Mouse (Mus musculus) cortical plate, adult 2 months (tissue): ENCODE measurements around the gene Gm27029. TPM values are rescaled to one million over a fixed set of nuclear protein-coding genes. Genes with fewer than 3 reads are reported as not detected.
A peak's percentile ranks its signal among the peaks of the same experiment; 100 is the strongest.
"Not testable (repeated sequence)": the region's sequence is repeated elsewhere in the genome, so short reads cannot be mapped to it uniquely, and the experiment has no call there.

ENCODE experiments used
- H3K27ac ChIP-seq: fragments of 200-500 bp; 2 replicates; pipeline ENCODE4 v1.5.1; 2012; ENCODE audit warnings: low read length, control low read depth, inconsistent platforms; ENCODE audit not compliant: insufficient read depth
- H3K4me1 ChIP-seq: fragments of 200-500 bp; 2 replicates; pipeline ENCODE4 v1.6.1; 2011; ENCODE audit warnings: low read length; ENCODE audit not compliant: control insufficient read depth, insufficient read depth
- H3K4me3 ChIP-seq: fragments of 200-500 bp; 2 replicates; pipeline ENCODE4 v1.5.1; 2011; ENCODE audit warnings: mild to moderate bottlenecking, low read length, control low read depth; ENCODE audit not compliant: insufficient read depth
- CTCF ChIP-seq: fragments of 200-500 bp; IDR thresholded peaks from 2 replicates; pipeline ENCODE4 v1.5.1; 2011; ENCODE audit warnings: mild to moderate bottlenecking, control low read depth, low read length; ENCODE audit not compliant: insufficient read depth; ENCODE audit errors: extremely low read depth
- POLR2A ChIP-seq: fragments of 200-500 bp; IDR thresholded peaks from 2 replicates; pipeline ENCODE4 v1.6.1; 2011; ENCODE audit warnings: mild to moderate bottlenecking, low read length, control low read depth; ENCODE audit not compliant: insufficient read depth; ENCODE audit errors: extremely low read depth
- polyA plus RNA-seq: library from polyadenylated mRNA; depleted of rRNA; stranded (reverse); fragments of >200 nt; gene quantifications from 2 replicates; pipeline ENCODE4 v1.2.3, GENCODE M21; 2012

Gm27029 gene
- polyA plus RNA-seq, 1 experiment, result 4.4 TPM

DNA sequence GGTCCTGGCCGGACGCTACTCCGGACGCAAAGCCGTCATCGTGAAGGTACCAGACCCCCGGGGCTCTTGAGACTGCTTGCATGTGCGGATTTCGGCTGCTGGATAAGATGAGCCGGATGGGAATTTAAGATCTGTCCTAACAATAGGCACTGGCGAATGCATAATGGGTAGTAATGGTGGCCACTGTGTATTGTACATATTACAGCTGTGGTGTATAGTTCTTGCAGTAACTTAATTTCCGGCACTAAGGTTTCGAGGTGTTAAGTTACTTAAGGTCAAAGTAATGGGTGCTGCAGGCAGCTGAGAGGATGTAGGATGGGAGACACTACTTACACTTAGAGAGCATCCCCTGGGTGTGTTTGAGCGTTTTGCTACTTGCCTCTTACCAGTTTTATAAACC, 18.2 kb upstream of the Gm27029 start:
- TF ChIP-seq POLR2A (no peak), CTCF (no peak)
- H3K4me1 ChIP-seq, result peaks cover 3% of the 10 kb centered on the region; the same call in 1 of the 2 replicates
- H3K27ac ChIP-seq, result no peak overlapping the region
- peak overlapping the region; percentile 52 for H3K4me3 ChIP-seq

DNA sequence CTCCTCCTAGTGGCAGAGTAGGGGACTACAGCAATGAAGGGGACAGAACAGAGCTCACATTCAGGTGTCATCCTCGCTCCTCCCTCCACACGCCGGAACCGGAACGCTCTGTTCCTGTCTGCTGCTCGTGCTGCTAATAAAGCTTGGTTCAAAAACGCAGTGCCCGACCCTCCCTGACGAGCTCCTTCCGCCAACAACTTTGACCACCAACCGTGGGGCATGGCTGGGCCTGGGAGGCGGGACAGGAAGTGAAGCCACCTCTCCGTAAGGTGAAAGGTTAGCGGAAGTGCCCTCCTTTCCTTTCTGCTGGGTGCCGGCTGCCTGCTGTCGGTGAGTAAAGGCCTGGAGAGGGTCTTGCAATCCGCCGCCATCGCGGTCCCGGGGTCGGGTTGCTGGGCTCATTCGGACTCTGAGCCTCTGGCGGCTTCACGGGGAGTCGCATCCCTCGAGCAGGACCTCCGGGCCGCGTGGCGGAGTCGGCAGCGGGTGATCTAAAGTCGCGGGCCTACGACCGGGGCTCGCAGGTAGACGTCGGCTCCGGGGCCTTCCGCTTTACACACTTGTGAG, 17.6 kb upstream of the Gm27029 start, which contains the start of gene Rpl27:
Rpl27 (plus strand) TSS at position 172 of the 567 bp plus-strand sequence.
- peaks cover 3% of the 10 kb centered on the region; the same call in 1 of the 2 replicates for H3K4me1 ChIP-seq
- peak within 1 kb of the TSS; percentile 52 for H3K4me3 ChIP-seq
- no peak within 1 kb of the TSS for H3K27ac ChIP-seq
- TF ChIP-seq POLR2A (peak; percentile 81), CTCF (peak; percentile 77)

DNA sequence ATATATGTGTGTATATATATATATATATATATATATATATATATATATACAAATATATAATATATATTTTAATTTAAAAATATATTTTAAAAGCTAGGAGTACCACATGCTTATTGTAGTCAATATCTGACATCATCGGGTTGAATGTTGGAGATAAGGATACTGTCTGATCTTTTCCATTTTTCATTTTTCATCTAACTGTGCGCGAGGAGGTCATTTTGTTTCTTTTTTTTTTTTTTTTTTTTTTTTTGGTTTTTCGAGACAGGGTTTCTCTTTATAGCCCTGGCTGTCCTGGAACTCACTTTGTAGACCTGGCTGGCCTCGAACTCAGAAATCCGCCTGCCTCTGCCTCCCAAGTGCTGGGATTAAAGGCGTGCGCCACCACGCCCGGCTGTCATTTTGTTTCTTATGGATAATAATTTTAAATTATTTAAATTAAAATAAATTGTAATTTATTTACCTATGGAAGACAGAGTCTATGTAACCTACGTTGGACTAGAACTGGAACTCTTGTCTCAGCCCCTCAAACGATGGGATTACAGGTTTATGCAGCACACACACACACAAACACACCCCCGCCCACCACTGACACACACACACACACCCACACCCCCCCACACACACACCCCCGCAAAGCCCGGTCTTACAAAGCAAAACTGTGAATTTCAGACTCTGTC, 17.0 kb upstream of the Gm27029 start:
- H3K27ac ChIP-seq, H3K4me1 ChIP-seq, H3K4me3 ChIP-seq: not testable (repeated sequence)

DNA sequence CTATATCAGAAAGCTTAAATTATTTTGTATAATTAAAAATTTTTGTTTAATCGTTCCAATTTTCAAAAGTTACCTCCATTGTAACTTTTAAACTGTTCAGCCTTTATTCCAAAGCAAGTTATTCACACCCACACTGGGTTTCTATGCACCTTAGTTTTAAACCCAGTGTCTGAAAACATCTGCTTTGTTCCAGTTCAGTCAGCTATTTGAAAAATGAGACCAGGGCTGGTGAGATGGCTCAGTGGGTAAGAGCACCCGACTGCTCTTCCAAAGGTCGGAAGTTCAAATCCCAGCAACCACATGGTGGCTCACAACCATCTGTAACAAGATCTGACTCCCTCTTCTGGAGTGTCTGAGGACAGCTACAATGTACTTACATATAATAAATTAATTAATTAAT, 13.4 kb upstream of the Gm27029 start:
- H3K4me1 ChIP-seq, H3K4me3 ChIP-seq, H3K27ac ChIP-seq: not testable (repeated sequence)

DNA sequence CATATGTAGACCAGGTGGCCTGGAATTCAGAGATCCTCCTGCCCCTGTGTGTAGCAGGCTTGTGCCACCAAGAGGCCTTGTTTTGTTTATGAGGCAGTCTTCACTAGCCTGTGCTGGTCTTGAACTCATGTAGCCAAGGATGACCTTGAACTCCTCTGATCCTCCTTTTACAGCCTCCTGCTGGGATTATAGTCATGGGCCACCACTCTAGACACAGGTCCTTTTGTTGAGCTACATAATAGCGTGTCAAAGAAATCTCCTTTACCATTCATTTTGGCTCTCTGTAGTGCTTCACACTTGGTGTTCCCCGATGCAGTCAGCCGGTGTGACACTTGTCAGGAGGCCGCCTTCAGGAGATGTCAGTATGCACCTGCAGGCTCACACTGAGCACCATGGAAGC, 12.3 kb upstream of the Gm27029 start:
- TF ChIP-seq POLR2A (no peak), CTCF (no peak)
- no peak overlapping the region for H3K27ac ChIP-seq
- H3K4me1 ChIP-seq, result no peaks in the 10 kb centered on the region
- no peak overlapping the region for H3K4me3 ChIP-seq

DNA sequence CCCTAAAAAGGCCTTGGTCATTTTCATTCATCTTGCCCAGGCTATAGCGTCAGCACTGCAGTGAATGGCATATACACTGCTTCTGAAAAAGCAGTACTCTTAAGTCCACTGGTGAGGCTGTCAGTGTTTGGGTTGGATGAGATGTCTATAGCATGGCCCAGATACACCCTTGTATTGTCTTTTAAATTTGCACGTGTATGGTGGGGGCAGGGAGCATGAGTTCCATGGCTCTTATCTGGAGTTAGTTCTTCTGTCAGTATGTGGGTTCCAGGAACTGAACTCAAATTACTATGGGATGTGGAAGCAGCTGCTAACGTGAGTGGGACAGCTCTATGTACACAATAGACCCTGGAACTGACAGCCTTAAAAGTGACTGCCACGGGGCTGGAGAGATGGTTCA, 11.2 kb upstream of the Gm27029 start:
- H3K27ac ChIP-seq, result no peak overlapping the region
- no peak overlapping the region for H3K4me3 ChIP-seq
- H3K4me1 ChIP-seq, result no peaks in the 10 kb centered on the region
- TF ChIP-seq POLR2A (no peak), CTCF (no peak)

DNA sequence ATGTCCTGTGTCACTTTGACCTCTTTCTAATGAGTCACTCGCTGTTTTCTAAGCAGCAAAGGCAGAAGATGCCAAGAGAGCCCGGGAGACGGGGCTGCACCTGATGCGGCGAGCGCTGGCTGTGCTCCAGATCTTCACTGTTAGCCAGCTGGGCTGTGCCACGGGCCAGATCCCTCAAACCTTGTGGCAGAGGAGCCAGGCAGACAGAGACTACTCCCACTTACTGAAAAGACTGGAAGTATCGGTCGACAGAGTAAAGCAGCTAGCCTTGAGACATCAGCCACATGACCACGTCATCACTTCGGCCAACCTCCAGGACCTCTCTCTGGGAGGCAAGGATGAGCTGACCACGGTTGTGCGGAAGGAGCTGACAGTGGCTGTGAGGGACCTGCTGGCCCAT, 8.8 kb upstream of the Gm27029 start:
- Histone ChIP-seq H3K4me3 (no peak overlapping the region), H3K27ac (no peak overlapping the region), H3K4me1 (no peaks in the 10 kb centered on the region)
- TF ChIP-seq POLR2A, result no peak
- TF ChIP-seq CTCF, result no peak

DNA sequence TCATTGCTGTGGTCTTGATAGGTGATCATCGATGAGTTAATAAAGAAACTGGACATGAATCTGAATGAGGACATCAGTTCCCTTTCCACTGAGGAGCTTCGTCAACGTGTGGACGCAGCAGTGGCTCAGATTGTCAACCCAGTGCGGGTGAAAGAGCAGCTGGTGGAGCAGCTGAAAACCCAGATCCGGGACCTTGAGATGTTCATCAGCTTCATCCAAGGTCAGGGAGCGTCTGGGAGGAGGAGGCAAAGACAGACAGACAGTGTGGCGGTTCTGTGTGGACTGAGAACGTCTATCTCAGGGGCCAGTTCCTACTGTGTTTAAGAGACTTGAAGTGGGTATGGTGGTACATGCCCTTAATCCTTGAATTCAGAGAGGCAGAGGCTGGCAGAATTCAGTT, 6.7 kb upstream of the Gm27029 start:
- TF ChIP-seq CTCF (no peak), POLR2A (no peak)
- Histone ChIP-seq H3K4me1 (no peaks in the 10 kb centered on the region; the same call in 1 of the 2 replicates), H3K27ac (no peak overlapping the region), H3K4me3 (no peak overlapping the region)

DNA sequence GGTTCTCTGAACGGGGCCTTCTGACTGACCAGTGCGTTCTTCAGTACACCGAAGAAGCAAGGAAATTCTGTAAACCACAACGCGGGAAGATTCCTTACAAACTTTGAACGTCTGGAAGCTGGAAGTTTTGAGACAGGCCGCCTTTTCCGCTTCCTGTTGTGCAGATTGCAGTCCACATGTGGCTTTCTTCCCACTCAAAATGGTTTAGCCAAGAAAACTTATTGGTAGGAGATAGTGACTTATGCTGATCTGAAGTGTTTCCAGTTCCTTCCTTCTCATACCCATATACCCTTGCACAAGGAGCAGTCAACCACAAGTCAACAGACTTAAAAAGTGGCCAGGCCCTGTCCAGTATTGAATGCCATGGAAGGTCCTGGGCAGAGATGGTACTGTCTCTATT, 1.6 kb upstream of the Gm27029 start:
- H3K4me1 ChIP-seq, result peaks cover 2% of the 10 kb centered on the region; the same call in 1 of the 2 replicates
- H3K4me3 ChIP-seq, result peak overlapping the region; percentile 92
- H3K27ac ChIP-seq, result no peak overlapping the region
- TF ChIP-seq POLR2A, result no peak
- TF ChIP-seq CTCF, result no peak

DNA sequence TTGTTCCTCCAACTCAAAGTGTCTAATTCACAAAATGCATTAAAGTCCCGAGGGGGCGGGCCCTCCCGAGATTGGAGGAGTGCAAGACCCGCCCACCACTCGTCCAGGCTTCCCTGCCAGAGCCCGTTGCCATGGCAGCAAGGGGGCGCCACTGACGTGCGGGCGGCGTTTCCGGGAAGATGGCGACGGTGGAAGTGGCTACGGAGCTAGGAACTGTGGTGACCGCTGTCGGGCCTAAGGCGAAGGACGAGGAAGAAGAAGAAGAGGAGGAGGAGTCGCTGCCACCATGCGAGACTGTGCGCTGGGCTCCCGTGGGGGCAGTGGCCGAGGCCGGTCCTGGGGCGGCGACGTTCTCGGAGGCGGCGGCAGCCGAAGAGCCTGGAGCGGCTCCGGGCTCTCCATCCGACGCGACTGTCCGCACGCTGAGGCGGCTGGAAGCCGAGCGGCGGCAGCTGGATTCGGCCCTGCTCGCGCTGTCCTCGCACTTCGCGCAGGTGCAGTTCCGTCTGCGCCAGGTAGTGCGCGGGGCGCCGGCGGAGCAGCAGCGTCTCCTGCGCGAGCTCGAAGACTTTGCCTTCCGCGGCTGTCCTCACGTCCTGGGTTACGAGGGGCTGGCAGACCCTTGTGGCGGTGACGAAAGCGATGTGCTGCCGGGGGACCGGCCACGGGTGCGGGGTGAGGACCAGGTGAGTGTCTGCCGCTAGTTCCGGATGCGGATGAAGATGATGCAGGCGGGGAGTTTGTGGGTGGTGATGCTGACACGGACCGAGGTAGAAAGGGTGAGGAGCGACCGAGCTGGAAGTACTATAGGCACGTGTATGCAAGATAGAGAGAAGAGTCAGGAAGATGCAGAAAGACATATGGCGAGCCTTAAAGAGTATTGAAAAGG, 573 bp upstream of the Gm27029 start, which contains the start of the genes Rundc1 and Ptges3l:
Rundc1 (plus strand) TSS at position 161 of the 889 bp plus-strand sequence.
Ptges3l (minus strand) TSS at position 409 of the 889 bp plus-strand sequence.
- H3K4me1 ChIP-seq, result peaks cover 2% of the 10 kb centered on the region; the same call in 1 of the 2 replicates
- no peak for TF ChIP-seq CTCF
- peak; percentile 83 for TF ChIP-seq POLR2A
- H3K4me3 ChIP-seq, result peak within 1 kb of the TSS; percentile 92
- peak within 1 kb of the TSS; percentile 92 for H3K27ac ChIP-seq
